Mouse (Mus musculus): ENCODE data around the gene F13a1.

DNA sequence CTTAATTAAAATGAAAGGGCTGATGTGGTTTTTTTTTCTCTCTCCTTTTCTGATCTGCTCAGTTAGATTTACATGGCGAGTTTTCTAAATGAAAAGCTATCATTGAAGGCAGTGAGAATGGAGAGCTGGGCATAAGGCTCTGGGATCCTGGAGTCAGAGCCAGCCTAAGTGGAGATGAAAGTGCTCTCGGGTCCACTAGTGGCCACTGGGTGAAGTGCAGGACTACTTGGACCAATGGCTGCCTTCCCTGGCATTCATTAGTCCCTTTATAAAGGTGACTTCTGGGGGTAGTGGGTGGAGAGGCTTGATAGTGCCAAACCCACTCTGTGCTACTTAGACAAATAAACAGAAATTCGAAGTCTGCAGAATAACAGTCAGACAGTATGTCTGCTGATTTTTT, 5.0 kb downstream of the F13a1 start:
- TF ChIP-seq GATA1 (IDR thresholded peaks at IDR 0.05; ENCODE audit: borderline replicate concordance, low read length), result no peak
- TF ChIP-seq FLI1 (IDR thresholded peaks at IDR 0.05; ENCODE audit: low read length), result no peak

Data from megakaryocyte, embryonic 14.5 days (primary cell).